Mouse (Mus musculus): ENCODE measurements at regions not wholly inside any gene's neighbourhood (a gene's known extent, or its start where the extent isn't known, plus 50 kb on each side); places are given as distances from the start of the nearest gene placed in this dataset.

GRCm38 (mm10) chr9:120703291-120703930 is 132.2 kb downstream of the Rpl14 start:
- H3K9ac ChIP-seq, result no peak overlapping the region
- WGBS, result 46% methylated on average over 10 of the region's 10 CpGs
- H3K9me3 ChIP-seq (ENCODE audit: low read depth, low read length), result no peaks in the 10 kb centered on the region
- 0 out of 2 replicates have a peak, but pooled peaks cover 4% of the 10 kb centered on the region for H3K4me1 ChIP-seq (ENCODE audit: insufficient read depth)
- no peak overlapping the region for H3K4me3 ChIP-seq (ENCODE audit: low read depth, low read length)
- no peak for TF ChIP-seq CTCF (IDR thresholded peaks at IDR 0.05; ENCODE audit: low read depth)
- no peak overlapping the region for H3K27ac ChIP-seq (ENCODE audit: low read depth)
- H3K4me2 ChIP-seq, result no peak overlapping the region
- H3K27me3 ChIP-seq (ENCODE audit: insufficient read depth, low read length), result no peaks in the 10 kb centered on the region
- no peaks in the 10 kb centered on the region for H3K36me3 ChIP-seq (ENCODE audit: insufficient read depth)
- ATAC-seq (ENCODE audit: insufficient read depth), result no peak
- DNase-seq, result peak; percentile 65

GRCm38 (mm10) chr9:120706562-120707198 is 135.4 kb downstream of the Rpl14 start:
- H3K9me3 ChIP-seq (ENCODE audit: low read depth, low read length), result no peaks in the 10 kb centered on the region; the same call in 1 of the 2 replicates
- H3K9ac ChIP-seq, result no peak overlapping the region
- TF ChIP-seq CTCF (IDR thresholded peaks at IDR 0.05; ENCODE audit: low read depth), result no peak
- peaks cover 4% of the 10 kb centered on the region; the same call in 1 of the 2 replicates for H3K4me1 ChIP-seq (ENCODE audit: insufficient read depth)
- no peaks in the 10 kb centered on the region for H3K36me3 ChIP-seq (ENCODE audit: insufficient read depth)
- no peak overlapping the region for H3K4me2 ChIP-seq
- no peaks in the 10 kb centered on the region for H3K27me3 ChIP-seq (ENCODE audit: insufficient read depth, low read length)
- DNase-seq (peak; percentile 51), ATAC-seq (ENCODE audit: insufficient read depth) (peak; percentile 45)
- H3K27ac ChIP-seq (ENCODE audit: low read depth), result no peak overlapping the region
- H3K4me3 ChIP-seq (ENCODE audit: low read depth, low read length), result no peak overlapping the region
- 51% methylated on average over 9 of the region's 9 CpGs for WGBS

GRCm38 (mm10) chr9:120708507-120708906 is 137.3 kb downstream of the Rpl14 start:
- H3K4me3 ChIP-seq (ENCODE audit: low read depth, low read length), result no peak overlapping the region
- DNase-seq (peak; percentile 29), ATAC-seq (ENCODE audit: insufficient read depth) (0 out of 2 replicates have a peak, but pooled peaks have one; percentile 21)
- no peak overlapping the region for H3K27ac ChIP-seq (ENCODE audit: low read depth)
- no peaks in the 10 kb centered on the region; the same call in 1 of the 2 replicates for H3K9me3 ChIP-seq (ENCODE audit: low read depth, low read length)
- no peaks in the 10 kb centered on the region for H3K36me3 ChIP-seq (ENCODE audit: insufficient read depth)
- 9% methylated on average over 11 of the region's 11 CpGs for WGBS
- no peaks in the 10 kb centered on the region for H3K27me3 ChIP-seq (ENCODE audit: insufficient read depth, low read length)
- H3K4me2 ChIP-seq, result peak overlapping the region; percentile 31
- H3K9ac ChIP-seq, result no peak overlapping the region
- no peak for TF ChIP-seq CTCF (IDR thresholded peaks at IDR 0.05; ENCODE audit: low read depth)
- H3K4me1 ChIP-seq (ENCODE audit: insufficient read depth), result peaks cover 4% of the 10 kb centered on the region; the same call in 1 of the 2 replicates

- Histone ChIP-seq H3K4me2 (peak overlapping the region; percentile 31), H3K4me3 (ENCODE audit: low read depth, low read length) (no peak overlapping the region), H3K9me3 (ENCODE audit: low read depth, low read length) (no peaks in the 10 kb centered on the region; the same call in 1 of the 2 replicates), H3K36me3 (ENCODE audit: insufficient read depth) (no peaks in the 10 kb centered on the region), H3K27me3 (ENCODE audit: insufficient read depth, low read length) (no peaks in the 10 kb centered on the region), H3K9ac (no peak overlapping the region), H3K27ac (ENCODE audit: low read depth) (no peak overlapping the region), H3K4me1 (ENCODE audit: insufficient read depth) (peaks cover 4% of the 10 kb centered on the region; the same call in 1 of the 2 replicates)
- TF ChIP-seq CTCF (IDR thresholded peaks at IDR 0.05; ENCODE audit: low read depth), result no peak
- DNase-seq, result no peak
- no peak for ATAC-seq (ENCODE audit: insufficient read depth)
- WGBS, result 57% methylated on average over 10 of the region's 10 CpGs
Measured at GRCm38 (mm10) chr9:120709146-120709655, 138.0 kb downstream of the Rpl14 start.

- Histone ChIP-seq H3K36me3 (ENCODE audit: insufficient read depth) (no peaks in the 10 kb centered on the region), H3K27ac (ENCODE audit: low read depth) (no peak overlapping the region), H3K4me1 (ENCODE audit: insufficient read depth) (peaks cover 4% of the 10 kb centered on the region; the same call in 1 of the 2 replicates), H3K9me3 (ENCODE audit: low read depth, low read length) (no peaks in the 10 kb centered on the region; the same call in 1 of the 2 replicates), H3K9ac (no peak overlapping the region), H3K27me3 (ENCODE audit: insufficient read depth, low read length) (no peaks in the 10 kb centered on the region), H3K4me2 (no peak overlapping the region), H3K4me3 (ENCODE audit: low read depth, low read length) (no peak overlapping the region)
- no peak for DNase-seq
- ATAC-seq (ENCODE audit: insufficient read depth), result no peak
- TF ChIP-seq CTCF (IDR thresholded peaks at IDR 0.05; ENCODE audit: low read depth), result no peak; the same call in 1 of the 2 replicates
- WGBS, result 98% methylated on average over 2 of the region's 2 CpGs
Measured at GRCm38 (mm10) chr9:120712987-120713386, 141.7 kb downstream of the Rpl14 start.

GRCm38 (mm10) chr9:120715665-120716121 is 144.4 kb downstream of the Rpl14 start:
- Histone ChIP-seq H3K27ac (ENCODE audit: low read depth) (no peak overlapping the region), H3K4me1 (ENCODE audit: insufficient read depth) (no peaks in the 10 kb centered on the region), H3K9me3 (ENCODE audit: low read depth, low read length) (no peaks in the 10 kb centered on the region; the same call in 1 of the 2 replicates), H3K36me3 (ENCODE audit: insufficient read depth) (no peaks in the 10 kb centered on the region), H3K9ac (no peak overlapping the region), H3K27me3 (ENCODE audit: insufficient read depth, low read length) (no peaks in the 10 kb centered on the region), H3K4me3 (ENCODE audit: low read depth, low read length) (no peak overlapping the region), H3K4me2 (no peak overlapping the region)
- no peak for ATAC-seq (ENCODE audit: insufficient read depth)
- no peak for DNase-seq
- TF ChIP-seq CTCF (IDR thresholded peaks at IDR 0.05; ENCODE audit: low read depth), result no peak
- WGBS, result 73% methylated on average over 7 of the region's 7 CpGs

- H3K9ac ChIP-seq, result no peak overlapping the region
- no peaks in the 10 kb centered on the region for H3K36me3 ChIP-seq (ENCODE audit: insufficient read depth)
- H3K27me3 ChIP-seq (ENCODE audit: insufficient read depth, low read length), result no peaks in the 10 kb centered on the region
- H3K4me2 ChIP-seq, result no peak overlapping the region
- ATAC-seq (ENCODE audit: insufficient read depth), result no peak
- H3K9me3 ChIP-seq (ENCODE audit: low read depth, low read length), result no peaks in the 10 kb centered on the region
- H3K4me1 ChIP-seq (ENCODE audit: insufficient read depth), result no peaks in the 10 kb centered on the region
- H3K27ac ChIP-seq (ENCODE audit: low read depth), result no peak overlapping the region
- WGBS, result 81% methylated on average over 3 of the region's 3 CpGs
- TF ChIP-seq CTCF (IDR thresholded peaks at IDR 0.05; ENCODE audit: low read depth), result no peak
- H3K4me3 ChIP-seq (ENCODE audit: low read depth, low read length), result no peak overlapping the region
- DNase-seq, result no peak
Measured at GRCm38 (mm10) chr9:120718812-120719211, 147.6 kb downstream of the Rpl14 start.
